Mouse (Mus musculus) midbrain, embryonic 10.5 days (tissue): ENCODE results near the gene Aldh1l2. TPM values are rescaled to one million over a fixed set of nuclear protein-coding genes. Genes with fewer than 3 reads are reported as not detected.
"Not testable (repeated sequence)": the region's sequence is repeated elsewhere in the genome, so short reads cannot be mapped to it uniquely, and the experiment has no call there.

ENCODE experiments used
- DNase-seq: peaks from one replicate; pipeline ENCODE4 v3.0.0-alpha.2; 2017; ENCODE audit warnings: low spot score
- H3K27ac ChIP-seq: fragments of 300-500 bp; sonication (generic); replicated peaks from 2 replicates; pipeline ENCODE4 v1.5.1; 2016; ENCODE audit warnings: mild to moderate bottlenecking
- H3K27me3 ChIP-seq: fragments of 300-500 bp; sonication (generic); 2 replicates; pipeline ENCODE4 v1.6.1; 2016; ENCODE audit warnings: low read depth, mild to moderate bottlenecking; ENCODE audit not compliant: poor library complexity, severe bottlenecking
- H3K36me3 ChIP-seq: fragments of 300-500 bp; sonication (generic); 2 replicates; pipeline ENCODE4 v1.6.1; 2016; ENCODE audit warnings: mild to moderate bottlenecking, moderate library complexity
- H3K4me1 ChIP-seq: fragments of 300-500 bp; sonication (generic); 2 replicates; pipeline ENCODE4 v1.6.1; 2016
- H3K4me3 ChIP-seq: fragments of 300-500 bp; sonication (generic); 2 replicates; pipeline ENCODE4 v1.5.1; 2016; ENCODE audit warnings: mild to moderate bottlenecking, moderate library complexity
- H3K9me3 ChIP-seq: fragments of 300-500 bp; sonication (generic); replicated peaks from 2 replicates; pipeline ENCODE4 v1.6.1; 2016; ENCODE audit warnings: mild to moderate bottlenecking
- WGBS: fragments of 180-500 bp; shearing (Covaris S2); methylation state at CpG from one replicate; pipeline ENCODE4 v1.1.7; 2016; 5-methylcytosine and 5-hydroxymethylcytosine counted together
- polyA plus RNA-seq: library from polyadenylated mRNA; unstranded; fragments of >200 nt; fragmentation: Nextera tagmentation; extraction: Ambion mirVana; gene quantifications from 2 replicates; pipeline ENCODE4 v1.2.1, GENCODE M21; 2016

Gene Aldh1l2
- polyA plus RNA-seq, 1 experiment from 2014 or later, result 2.0 TPM

DNA sequence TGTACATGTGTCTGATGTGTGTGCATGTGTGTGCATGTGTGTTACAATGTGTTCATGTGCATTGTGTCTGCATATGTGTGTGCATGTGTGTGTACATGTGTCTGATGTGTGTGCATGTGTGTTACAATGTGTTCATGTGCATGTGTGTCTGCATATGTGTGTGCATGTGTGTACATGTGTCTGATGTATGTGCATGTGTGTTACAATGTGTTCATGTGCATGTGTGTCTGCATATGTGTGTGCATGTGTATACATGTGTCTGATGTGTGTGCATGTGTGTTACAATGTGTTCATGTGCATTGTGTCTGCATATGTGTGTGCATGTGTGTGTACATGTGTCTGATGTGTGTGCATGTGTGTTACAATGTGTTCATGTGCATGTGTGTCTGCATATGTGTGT, 9.7 kb downstream of the Aldh1l2 start:
- H3K4me1 ChIP-seq, H3K9me3 ChIP-seq, H3K36me3 ChIP-seq, DNase-seq, H3K4me3 ChIP-seq, H3K27ac ChIP-seq, H3K27me3 ChIP-seq: not testable (repeated sequence)

DNA sequence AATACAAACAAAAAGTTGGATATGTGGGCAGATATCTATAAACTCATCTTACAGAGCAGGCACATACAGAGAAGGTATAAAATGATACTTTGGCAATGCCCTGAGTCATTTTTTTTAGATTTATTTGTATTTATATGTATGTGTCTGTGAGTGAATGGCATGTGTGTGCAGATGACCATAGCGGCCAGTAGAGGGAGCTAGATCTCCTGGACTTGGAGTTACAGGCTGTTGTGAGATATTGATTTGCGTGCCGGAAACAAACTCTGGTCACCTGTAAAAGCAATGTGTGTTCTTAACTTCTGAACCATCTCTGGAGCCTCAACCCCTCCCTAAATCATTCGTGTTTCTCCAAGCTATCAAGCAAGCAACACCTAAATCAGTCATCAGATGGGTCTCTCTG, 12.9 kb downstream of the Aldh1l2 start:
- H3K4me3 ChIP-seq, result no peak overlapping the region
- WGBS, result 80% methylated on average over 4 of the region's 4 CpGs
- H3K36me3 ChIP-seq, result no peaks in the 10 kb centered on the region
- no peak for DNase-seq
- H3K4me1 ChIP-seq, result no peaks in the 10 kb centered on the region
- H3K9me3 ChIP-seq, result no peaks in the 10 kb centered on the region
- H3K27ac ChIP-seq, result no peak overlapping the region
- no peaks in the 10 kb centered on the region for H3K27me3 ChIP-seq

DNA sequence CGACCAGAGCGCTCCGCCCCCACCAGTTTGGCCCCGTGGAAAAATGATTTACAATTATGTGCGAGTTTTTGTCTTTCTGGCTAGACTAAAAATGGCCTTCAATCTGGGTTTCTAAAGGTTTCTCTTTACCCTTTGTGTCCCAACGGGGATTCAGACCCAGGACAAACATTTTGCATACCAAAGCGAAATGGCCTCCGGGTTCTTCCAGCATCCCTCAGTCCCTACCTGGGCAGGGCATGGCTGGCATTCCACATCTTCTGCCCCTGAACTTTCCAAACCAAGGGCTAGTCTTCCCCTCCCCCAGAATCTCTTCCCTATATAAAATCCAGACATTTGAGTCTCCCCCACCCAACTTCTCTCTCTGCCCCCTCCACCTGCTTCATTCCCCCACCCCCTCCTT, 20.2 kb downstream of the Aldh1l2 start:
- Histone ChIP-seq H3K4me3 (no peak overlapping the region), H3K27ac (no peak overlapping the region), H3K36me3 (0 out of 2 replicates have a peak, but pooled peaks cover 3% of the 10 kb centered on the region), H3K4me1 (no peaks in the 10 kb centered on the region), H3K27me3 (no peaks in the 10 kb centered on the region), H3K9me3 (no peaks in the 10 kb centered on the region)
- no peak for DNase-seq
- WGBS, result 91% methylated on average over 8 of the region's 8 CpGs

DNA sequence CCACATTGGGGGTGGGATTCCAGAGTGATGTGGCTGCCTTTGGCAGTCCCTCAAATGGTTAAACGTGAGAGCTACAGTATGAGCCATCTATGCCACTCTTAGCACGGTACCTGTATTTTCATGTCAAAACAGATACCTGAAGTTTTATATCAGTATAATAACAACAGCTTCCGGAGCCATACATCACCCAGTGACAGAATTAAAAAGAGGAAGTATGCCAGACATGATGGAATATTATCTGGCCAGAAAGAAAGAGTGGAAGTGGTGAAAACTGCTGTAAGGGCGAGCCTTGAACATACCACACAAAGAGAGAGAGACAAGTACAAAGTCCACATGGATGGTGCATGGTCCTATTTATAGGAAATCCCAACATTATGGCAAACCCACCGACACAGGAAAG, 22.6 kb downstream of the Aldh1l2 start:
- H3K27ac ChIP-seq, result no peak overlapping the region
- H3K27me3 ChIP-seq, result no peaks in the 10 kb centered on the region
- H3K4me3 ChIP-seq, result no peak overlapping the region
- 87% methylated on average over 5 of the region's 5 CpGs for WGBS
- H3K9me3 ChIP-seq, result no peaks in the 10 kb centered on the region
- no peaks in the 10 kb centered on the region for H3K4me1 ChIP-seq
- 0 out of 2 replicates have a peak, but pooled peaks cover 3% of the 10 kb centered on the region for H3K36me3 ChIP-seq
- no peak for DNase-seq

DNA sequence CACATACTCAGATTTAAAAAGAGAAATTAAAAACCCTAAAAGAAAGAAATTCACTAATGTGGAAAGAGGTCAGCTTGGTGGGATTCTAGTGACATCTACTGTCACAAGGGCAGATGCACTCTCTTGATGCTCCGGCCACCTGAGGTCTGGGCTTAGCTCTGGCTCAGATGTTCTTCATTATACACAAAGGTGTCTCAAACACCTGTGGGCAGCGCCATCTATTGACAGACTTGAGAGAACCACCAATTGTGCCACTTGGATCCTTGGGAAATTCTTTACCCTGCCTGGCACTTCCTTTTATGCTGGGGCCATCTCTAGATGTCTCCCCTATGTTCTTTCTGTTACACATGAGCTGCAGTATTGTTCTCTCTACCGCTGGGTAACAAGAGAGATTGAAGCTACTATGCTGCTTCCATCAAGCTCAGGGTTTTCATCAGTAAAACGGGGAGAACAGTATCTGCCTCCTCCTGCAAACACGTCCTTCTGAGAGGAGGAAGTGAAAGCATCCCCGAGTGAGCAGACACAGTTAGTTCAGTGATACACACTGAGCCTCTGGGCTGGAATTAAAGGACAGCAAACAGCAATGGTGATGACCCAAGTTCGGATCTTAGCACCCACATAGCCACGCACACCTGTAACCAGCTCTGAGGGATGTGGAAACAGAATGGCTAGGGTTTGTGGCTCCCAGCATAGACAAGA, 24.8 kb downstream of the Aldh1l2 start:
- no peak for DNase-seq
- Histone ChIP-seq H3K4me3 (no peak overlapping the region), H3K27me3 (no peaks in the 10 kb centered on the region), H3K27ac (no peak overlapping the region), H3K9me3 (no peaks in the 10 kb centered on the region), H3K4me1 (no peaks in the 10 kb centered on the region), H3K36me3 (peaks cover 7% of the 10 kb centered on the region; the same call in 1 of the 2 replicates)
- WGBS, result 64% methylated on average over 8 of the region's 8 CpGs

- H3K4me1 ChIP-seq, result 0 out of 2 replicates have a peak, but pooled peaks cover 1% of the 10 kb centered on the region
- no peak overlapping the region for H3K27ac ChIP-seq
- H3K9me3 ChIP-seq, result no peaks in the 10 kb centered on the region
- H3K36me3 ChIP-seq, result no peaks in the 10 kb centered on the region; the same call in 1 of the 2 replicates
- no peaks in the 10 kb centered on the region for H3K27me3 ChIP-seq
- DNase-seq, result no peak
- 90% methylated on average over 13 of the region's 13 CpGs for WGBS
- no peak overlapping the region for H3K4me3 ChIP-seq
Observed at GRCm38 (mm10) chr10:83497321-83497720, 36.6 kb downstream of the Aldh1l2 start.

GRCm38 (mm10) chr10:83490506-83490905, 43.4 kb downstream of the Aldh1l2 start:
- DNase-seq, result no peak
- Histone ChIP-seq H3K4me3 (no peak overlapping the region), H3K27me3 (no peaks in the 10 kb centered on the region), H3K9me3 (no peaks in the 10 kb centered on the region; the same call in 1 of the 2 replicates), H3K36me3 (peaks cover 4% of the 10 kb centered on the region; the same call in 1 of the 2 replicates), H3K27ac (no peak overlapping the region), H3K4me1 (peaks cover 4% of the 10 kb centered on the region; the same call in 1 of the 2 replicates)
- WGBS, result 88% methylated on average over 6 of the region's 6 CpGs

GRCm38 (mm10) chr10:83477286-83477685, 56.7 kb downstream of the Aldh1l2 start:
- H3K9me3 ChIP-seq, result peaks cover 20% of the 10 kb centered on the region

DNA sequence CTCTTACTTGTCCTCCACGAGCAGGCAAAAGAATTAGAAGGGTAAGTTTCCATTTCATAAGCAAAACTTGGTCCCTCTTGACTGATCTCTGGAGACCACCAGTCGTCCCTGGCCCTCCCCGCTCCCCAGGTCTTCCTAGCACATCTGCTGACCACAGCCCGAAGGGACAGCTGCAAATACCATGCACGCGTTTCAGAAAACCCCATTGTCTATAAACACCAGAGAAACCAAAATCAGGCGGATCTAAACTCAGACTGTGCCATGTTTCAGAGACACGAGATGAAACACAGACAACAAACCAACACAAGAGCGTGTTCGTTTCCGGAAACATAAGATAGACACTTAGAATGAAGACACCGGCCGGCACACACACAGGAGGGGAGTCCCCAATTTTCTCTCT, 58.7 kb downstream of the Aldh1l2 start:
- Histone ChIP-seq H3K36me3 (peaks cover 4% of the 10 kb centered on the region; the same call in 1 of the 2 replicates), H3K4me1 (no peaks in the 10 kb centered on the region), H3K27ac (no peak overlapping the region), H3K9me3 (peaks cover 19% of the 10 kb centered on the region), H3K27me3 (no peaks in the 10 kb centered on the region), H3K4me3 (no peak overlapping the region)
- no peak for DNase-seq
- WGBS, result 95% methylated on average over 13 of the region's 13 CpGs

More at GRCm38 (mm10) chr10:83477286-83477685, 56.7 kb downstream of the Aldh1l2 start:
- Histone ChIP-seq H3K4me3 (no peak overlapping the region), H3K4me1 (no peaks in the 10 kb centered on the region), H3K36me3 (peaks cover 4% of the 10 kb centered on the region; the same call in 1 of the 2 replicates), H3K27ac (no peak overlapping the region), H3K27me3 (no peaks in the 10 kb centered on the region)
- 84% methylated on average over 5 of the region's 5 CpGs for WGBS
- DNase-seq, result no peak

DNA sequence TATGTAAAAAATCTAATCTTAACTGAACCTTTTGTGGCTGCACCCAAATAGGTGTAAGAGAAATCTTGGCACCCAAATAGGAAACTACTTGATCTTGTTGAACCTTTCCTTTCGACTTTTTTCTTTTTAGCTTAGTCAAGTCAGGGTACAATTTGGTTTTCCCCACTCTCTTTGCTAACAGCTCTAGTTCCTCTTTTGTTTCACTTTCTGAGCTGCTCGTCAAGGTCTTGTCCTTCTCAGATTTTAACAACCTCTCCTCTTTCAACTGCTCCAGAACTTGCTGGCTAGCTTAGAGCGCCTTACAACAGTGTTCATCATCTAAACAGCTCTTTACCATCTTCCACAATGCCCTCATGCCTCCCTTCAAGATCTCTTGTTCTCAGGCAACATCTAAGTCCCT, 76.4 kb downstream of the Aldh1l2 start:
- peaks cover 24% of the 10 kb centered on the region for H3K36me3 ChIP-seq
- H3K27ac ChIP-seq, result no peak overlapping the region
- 94% methylated on average over 3 of the region's 3 CpGs for WGBS
- H3K4me1 ChIP-seq, result no peaks in the 10 kb centered on the region
- peaks cover 63% of the 10 kb centered on the region for H3K9me3 ChIP-seq
- H3K4me3 ChIP-seq, result no peak overlapping the region
- no peaks in the 10 kb centered on the region for H3K27me3 ChIP-seq
- no peak for DNase-seq

DNA sequence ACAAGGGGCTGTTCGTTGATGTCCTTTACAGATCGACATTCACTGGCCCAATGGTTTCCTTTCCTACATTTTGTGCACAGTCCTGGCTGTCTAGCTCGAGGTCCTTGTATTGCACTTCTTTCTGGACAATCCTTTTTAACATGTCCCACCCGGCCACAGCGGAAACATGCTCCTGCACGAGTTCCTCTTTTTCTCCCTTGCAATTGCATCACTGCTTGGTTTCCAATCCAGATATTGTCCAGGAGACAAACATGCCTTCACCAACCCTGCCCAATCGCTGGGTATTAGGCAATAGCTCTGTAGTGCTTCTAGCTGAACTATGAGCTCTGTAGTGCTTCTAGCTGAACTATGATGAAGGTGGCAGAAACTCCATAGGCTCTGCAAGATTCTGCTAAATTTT, 85.4 kb downstream of the Aldh1l2 start:
- DNase-seq, result no peak
- Histone ChIP-seq H3K27ac (no peak overlapping the region), H3K36me3 (peaks cover 29% of the 10 kb centered on the region), H3K4me1 (no peaks in the 10 kb centered on the region), H3K4me3 (no peak overlapping the region), H3K9me3 (peaks cover 62% of the 10 kb centered on the region), H3K27me3 (no peaks in the 10 kb centered on the region)
- WGBS, result 91% methylated on average over 7 of the region's 7 CpGs
